Comparison of ENCODE assay signal across 32 mouse cellular contexts in the genomic region with DNA sequence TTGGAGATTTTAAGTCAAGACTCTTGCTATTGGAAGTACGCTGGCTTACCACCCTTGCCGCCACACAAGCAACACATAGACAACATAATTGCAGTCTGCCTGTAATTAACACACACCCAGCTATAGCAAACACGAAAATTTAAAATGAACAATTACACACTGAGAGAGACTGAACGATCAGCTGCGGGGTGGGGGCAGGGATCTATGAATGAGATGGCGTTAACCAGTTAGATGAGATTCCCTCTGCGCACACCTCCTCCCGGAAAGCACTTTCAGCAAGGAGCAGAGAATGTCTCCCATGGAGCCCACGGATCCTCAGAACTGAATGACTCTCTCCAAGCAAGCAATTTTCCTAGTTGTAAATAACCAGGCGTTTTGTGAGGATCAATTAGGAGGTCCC.
DNase-seq lines count a peak whose midpoint lies in the region; ATAC-seq lines count a peak whose summit lies in the region.
"Had no signal": no experiment of that assay in that cellular context is flagged by ENCODE, and none has a peak within 500 bp of the region (broad histone marks: within the 10 kb centered on the region; RNA-seq: fewer than 3 reads in every experiment).

No protein-coding gene starts in this region.

- peak; percentile 55; the same call in 1 of the 2 replicates for ATAC-seq in forebrain, embryonic 13.5 days
- ATAC-seq in neural tube, embryonic 13.5 days (ENCODE audit: low read depth) = 0 out of 2 replicates have a peak, but pooled peaks have one; percentile 43
- peak; percentile 67 for ATAC-seq in forebrain, embryonic 16.5 days
- ATAC-seq: hindbrain, postnatal 0 days; inflammation-experienced regulatory T-cells, adult 6 months; intestine, embryonic 16.5 days; Patski had no signal

- DNase-seq in forebrain, embryonic 10.5 days (ENCODE audit: extremely low spot score, low spot score) = no peak
- DNase-seq in neural tube, embryonic 10.5 days (ENCODE audit: extremely low spot score, low spot score) = no peak
- DNase-seq in kidney, postnatal 25 days = no peak
- no peak for DNase-seq in cerebellum, postnatal 14 days
- DNase-seq: adrenal gland, postnatal 10 days; adrenal gland, postnatal 36 days; B cell, adult 2 months; cerebellum, adult 11 months; cerebellum, adult 2 months; cerebellum, adult 9-11 months; cerebellum, postnatal 36 days; embryo, embryonic 11 days; gastrocnemius, adult 2 months; gastrocnemius, postnatal 14 days; heart, adult 11 months; heart, postnatal 10 days; heart, postnatal 36 days; kidney, adult 18-20 months had no signal

- no peak overlapping the region for H3K27ac ChIP-seq in forebrain, embryonic 13.5 days
- no peak overlapping the region for H3K27ac ChIP-seq in forebrain, embryonic 10.5 days
- peak overlapping the region; percentile 30; the same call in 1 of the 2 replicates for H3K27ac ChIP-seq in neural tube, embryonic 13.5 days (replicated peaks)
- H3K27ac ChIP-seq in forebrain, embryonic 16.5 days (ENCODE audit: low read length) = peak overlapping the region; percentile 18; the same call in 1 of the 2 replicates
- H3K27ac ChIP-seq: embryonic facial prominence, embryonic 10.5 days; embryonic facial prominence, embryonic 13.5 days; gastrocnemius, adult 2 months; heart, embryonic 15.5 days; hindbrain, postnatal 0 days had no signal

- H3K9me3 ChIP-seq in forebrain, embryonic 13.5 days (replicated peaks) = no peaks in the 10 kb centered on the region
- H3K9me3 ChIP-seq in forebrain, embryonic 10.5 days = no peaks in the 10 kb centered on the region; the same call in 1 of the 2 replicates
- H3K9me3 ChIP-seq in neural tube, embryonic 13.5 days = no peaks in the 10 kb centered on the region
- H3K9me3 ChIP-seq in forebrain, embryonic 16.5 days (ENCODE audit: control insufficient read depth, low read length) = no peaks in the 10 kb centered on the region; the same call in 1 of the 2 replicates
- H3K9me3 ChIP-seq: embryonic facial prominence, embryonic 10.5 days; embryonic facial prominence, embryonic 13.5 days; heart, embryonic 12.5 days; heart, embryonic 15.5 days had no signal

- H3K4me2 ChIP-seq in forebrain, embryonic 13.5 days = no peak overlapping the region
- no peak overlapping the region for H3K4me2 ChIP-seq in neural tube, embryonic 13.5 days
- H3K4me2 ChIP-seq in forebrain, embryonic 16.5 days (ENCODE audit: low read length) = no peak overlapping the region
- H3K4me2 ChIP-seq: embryonic facial prominence, embryonic 13.5 days; heart, embryonic 12.5 days; heart, embryonic 15.5 days had no signal

- no peak overlapping the region for H3K9ac ChIP-seq in forebrain, embryonic 13.5 days
- H3K9ac ChIP-seq in neural tube, embryonic 13.5 days = no peak overlapping the region
- H3K9ac ChIP-seq in forebrain, embryonic 16.5 days (replicated peaks; ENCODE audit: low read depth, low read length) = no peak overlapping the region
- H3K9ac ChIP-seq: embryonic facial prominence, embryonic 13.5 days; heart, embryonic 12.5 days; heart, embryonic 15.5 days had no signal

- no peaks in the 10 kb centered on the region for H3K36me3 ChIP-seq in forebrain, embryonic 13.5 days (ENCODE audit: poor library complexity, severe bottlenecking)
- peaks cover 6% of the 10 kb centered on the region; the same call in 1 of the 2 replicates for H3K36me3 ChIP-seq in forebrain, embryonic 10.5 days (replicated peaks)
- no peaks in the 10 kb centered on the region for H3K36me3 ChIP-seq in neural tube, embryonic 13.5 days
- H3K36me3 ChIP-seq in forebrain, embryonic 16.5 days (ENCODE audit: control insufficient read depth, insufficient read depth) = no peaks in the 10 kb centered on the region
- H3K36me3 ChIP-seq: embryonic facial prominence, embryonic 13.5 days; G1E; heart, embryonic 12.5 days; heart, embryonic 15.5 days had no signal

- H3K4me3 ChIP-seq in forebrain, embryonic 13.5 days = no peak overlapping the region
- no peak overlapping the region for H3K4me3 ChIP-seq in forebrain, embryonic 10.5 days
- H3K4me3 ChIP-seq in neural tube, embryonic 13.5 days = no peak overlapping the region
- H3K4me3 ChIP-seq in forebrain, embryonic 16.5 days (replicated peaks; ENCODE audit: low read length) = no peak overlapping the region
- H3K4me3 ChIP-seq: embryonic facial prominence, embryonic 10.5 days; embryonic facial prominence, embryonic 13.5 days; erythroblast, embryonic 14.5 days; gastrocnemius, adult 2 months; heart, embryonic 12.5 days; heart, embryonic 15.5 days had no signal

- H3K4me1 ChIP-seq in forebrain, embryonic 13.5 days = peaks cover 38% of the 10 kb centered on the region
- peaks cover 11% of the 10 kb centered on the region for H3K4me1 ChIP-seq in forebrain, embryonic 10.5 days
- peaks cover 49% of the 10 kb centered on the region for H3K4me1 ChIP-seq in neural tube, embryonic 13.5 days (replicated peaks)
- H3K4me1 ChIP-seq in forebrain, embryonic 16.5 days (replicated peaks; ENCODE audit: control insufficient read depth, insufficient read depth, low read length) = peaks cover 22% of the 10 kb centered on the region

- no peaks in the 10 kb centered on the region for H3K27me3 ChIP-seq in forebrain, embryonic 13.5 days
- no peaks in the 10 kb centered on the region for H3K27me3 ChIP-seq in forebrain, embryonic 10.5 days (ENCODE audit: poor library complexity, severe bottlenecking)
- no peaks in the 10 kb centered on the region for H3K27me3 ChIP-seq in neural tube, embryonic 13.5 days
- no peaks in the 10 kb centered on the region for H3K27me3 ChIP-seq in forebrain, embryonic 16.5 days (replicated peaks; ENCODE audit: control insufficient read depth, insufficient read depth, low read length)
- H3K27me3 ChIP-seq: CH12.LX; embryonic facial prominence, embryonic 13.5 days; heart, embryonic 12.5 days; heart, embryonic 15.5 days; Patski had no signal

- WGBS in forebrain, embryonic 13.5 days = 65% methylated on average over 10 of the region's 10 CpGs
- WGBS in forebrain, embryonic 10.5 days = 83% methylated on average over 10 of the region's 10 CpGs
- 41% methylated on average over 10 of the region's 10 CpGs for WGBS in neural tube, embryonic 13.5 days
- WGBS in forebrain, embryonic 16.5 days = 59% methylated on average over 10 of the region's 10 CpGs

Comparison
In these comparisons a context has a peak if more than half of its experiments do, and no peak if none do; other contexts are left out.
1. H3K27ac ChIP-seq: peak in neural tube, embryonic 13.5 days (single experiment) and forebrain, embryonic 16.5 days (single experiment); none in forebrain, embryonic 13.5 days (single experiment) and forebrain, embryonic 10.5 days (single experiment).
2. Peak in every context shown above with its lines, with median percentiles within 50 percentile points of each other: ATAC-seq.